Mouse (Mus musculus): ENCODE data around the gene St7. TPM values are rescaled to one million over a fixed set of nuclear protein-coding genes. Genes with fewer than 3 reads are reported as not detected.

Gene St7
- total RNA-seq, 2 experiments from 2014 or later, result 28.7 to 44.5 TPM

DNA sequence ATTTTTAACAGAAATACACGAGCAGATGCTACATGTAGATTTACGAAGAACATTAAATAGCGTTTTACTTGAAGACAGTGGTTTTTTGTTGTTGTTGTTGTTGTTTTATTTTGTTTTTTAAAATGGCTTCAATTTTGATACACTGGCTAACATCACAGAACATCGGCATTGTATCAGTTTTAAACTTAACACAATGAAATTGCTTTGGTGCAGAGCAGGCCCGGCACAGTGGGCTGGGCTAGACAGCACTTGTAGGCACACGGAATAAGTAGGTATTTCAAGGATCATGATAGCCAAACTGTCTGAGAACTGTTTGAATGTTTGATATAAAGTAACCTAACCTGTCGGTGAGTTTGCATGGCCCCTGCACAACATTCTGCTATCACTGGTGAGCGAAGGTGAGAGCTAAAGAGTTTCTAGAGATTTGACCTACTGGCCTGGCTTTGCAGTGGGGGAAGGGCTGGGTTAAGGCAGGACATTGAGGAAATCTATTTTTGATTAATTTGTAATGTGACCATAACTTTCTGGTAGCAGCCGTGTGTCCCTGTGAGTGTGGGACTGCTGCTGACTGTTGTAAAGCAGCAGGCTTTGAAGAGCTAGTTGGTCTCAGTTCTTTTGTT is 57.4 kb downstream of the St7 start:
- intact Hi-C loops (cut with DNase I), result no loop called here
- peak in 1 of 2 experiments; percentile 22 for DNase-seq (ENCODE audit: low spot score in 2 of 2)

DNA sequence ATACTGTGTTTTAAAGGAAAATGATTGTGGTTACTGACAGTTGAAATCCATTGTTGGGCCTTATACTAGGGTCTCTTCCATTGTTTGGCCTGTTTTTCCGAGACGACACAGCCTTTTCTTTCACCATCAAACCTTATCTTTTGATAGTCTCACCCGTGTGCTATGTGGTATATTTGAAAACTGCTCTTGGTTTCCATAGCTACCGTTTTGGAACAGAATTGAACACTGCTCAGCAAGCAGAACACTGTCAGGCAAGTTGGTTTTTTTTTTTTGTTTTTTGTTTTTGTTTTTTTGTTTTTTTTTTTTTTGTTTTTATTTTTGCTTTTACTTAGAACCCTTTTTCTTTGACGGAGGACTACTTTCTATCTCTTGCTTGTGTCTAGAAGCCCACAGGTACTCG is 58.2 kb downstream of the St7 start:
- DNase-seq (ENCODE audit: low spot score in 2 of 2), result no peak
- intact Hi-C loops (cut with DNase I), result no loop called here

DNA sequence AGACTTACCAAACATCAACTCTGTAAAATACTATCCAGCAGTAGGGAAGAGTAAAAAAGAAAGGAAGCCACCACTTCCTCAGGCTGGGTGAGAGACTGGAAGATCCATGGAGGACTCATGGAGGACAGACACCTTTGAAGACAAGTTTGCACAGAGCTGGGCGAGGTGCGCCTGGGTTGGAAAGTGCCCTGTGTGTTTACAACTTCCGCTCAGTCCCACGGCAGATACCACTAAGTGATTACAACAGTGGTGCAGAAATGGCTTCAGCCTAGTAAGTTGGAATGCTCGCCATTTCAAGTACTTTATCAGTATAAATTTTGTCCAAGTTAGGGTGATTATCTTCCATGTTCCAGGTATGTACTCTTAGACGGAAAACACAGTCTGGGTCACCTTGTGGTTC is 63.2 kb downstream of the St7 start:
- intact Hi-C loops (cut with DNase I), result no loop called here
- no peak for DNase-seq (ENCODE audit: low spot score in 2 of 2)

DNA sequence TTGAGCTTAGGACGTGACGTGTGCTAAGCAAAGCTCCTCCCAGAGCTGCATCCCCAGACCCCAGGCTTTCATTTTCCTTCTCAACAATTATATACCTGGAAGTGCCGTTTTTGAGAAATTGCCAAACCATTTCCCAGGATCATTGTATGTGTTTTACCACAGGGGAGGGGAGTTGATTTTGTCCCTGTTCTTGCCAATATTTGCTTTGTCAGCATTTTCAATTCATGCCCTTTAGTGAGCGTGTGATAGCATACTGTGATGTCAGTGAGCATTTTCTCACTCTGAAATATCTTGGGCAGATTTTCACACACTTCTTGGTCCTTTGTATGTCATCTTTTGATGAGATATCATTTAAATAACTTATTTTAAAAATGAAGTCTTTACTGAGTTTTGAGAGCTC is 65.8 kb downstream of the St7 start:
- intact Hi-C loops (cut with DNase I), result no loop called here
- no peak for DNase-seq (ENCODE audit: low spot score in 2 of 2)

DNA sequence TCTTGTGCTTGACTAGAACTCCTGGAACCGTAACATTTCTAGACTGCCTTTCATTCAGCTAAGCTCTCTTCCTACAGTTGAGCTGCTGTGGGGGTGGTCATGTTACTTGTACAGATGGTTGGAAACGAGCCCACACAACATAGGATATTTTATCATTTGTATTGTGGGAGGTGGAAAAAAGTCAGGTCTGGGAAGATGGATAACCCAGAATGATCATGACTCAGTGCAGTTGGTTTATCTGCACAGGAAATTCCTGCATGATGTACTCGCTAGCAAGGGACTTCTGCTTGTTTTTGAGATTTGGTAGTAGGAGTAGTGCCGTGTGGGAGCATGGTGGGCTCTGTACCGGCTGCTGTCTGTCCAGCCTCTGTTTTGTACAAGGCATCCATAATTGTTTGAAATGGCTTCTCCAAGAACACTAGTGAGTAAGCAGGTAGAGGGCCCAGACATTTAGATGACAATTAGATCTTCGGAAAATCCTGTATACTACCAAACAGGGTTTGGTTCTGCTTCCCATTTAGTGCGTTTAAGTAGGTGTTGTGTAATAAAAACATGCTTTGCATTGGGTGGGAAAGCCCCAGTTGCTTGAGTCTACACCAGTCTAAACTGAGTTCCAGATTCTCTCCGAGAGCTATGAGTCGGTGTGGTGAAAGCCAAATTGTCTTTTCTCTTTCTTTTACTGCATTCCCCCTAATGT is 71.4 kb downstream of the St7 start:
- intact Hi-C loops (cut with DNase I), result no loop called here
- DNase-seq (ENCODE audit: low spot score in 2 of 2), result peak; percentile 58 to 59

DNA sequence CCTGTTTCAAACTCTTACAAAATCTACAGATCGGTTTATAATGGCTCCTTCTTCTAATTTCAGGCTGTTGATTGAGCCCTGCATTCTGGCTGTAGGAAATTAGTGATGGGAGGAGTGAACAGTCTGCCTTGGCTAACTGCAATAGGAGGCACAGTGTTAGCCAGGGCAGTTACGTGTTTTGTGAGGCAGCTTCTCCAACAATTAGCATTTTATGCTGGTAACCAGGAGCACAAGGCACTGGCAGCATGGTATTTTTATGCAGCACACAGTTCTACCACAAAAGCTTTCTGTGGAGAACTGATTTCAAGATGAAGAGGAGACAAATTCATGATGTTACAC is 71.9 kb downstream of the St7 start:
- no peak for DNase-seq (ENCODE audit: low spot score in 2 of 2)
- intact Hi-C loops (cut with DNase I), result no loop called here

DNA sequence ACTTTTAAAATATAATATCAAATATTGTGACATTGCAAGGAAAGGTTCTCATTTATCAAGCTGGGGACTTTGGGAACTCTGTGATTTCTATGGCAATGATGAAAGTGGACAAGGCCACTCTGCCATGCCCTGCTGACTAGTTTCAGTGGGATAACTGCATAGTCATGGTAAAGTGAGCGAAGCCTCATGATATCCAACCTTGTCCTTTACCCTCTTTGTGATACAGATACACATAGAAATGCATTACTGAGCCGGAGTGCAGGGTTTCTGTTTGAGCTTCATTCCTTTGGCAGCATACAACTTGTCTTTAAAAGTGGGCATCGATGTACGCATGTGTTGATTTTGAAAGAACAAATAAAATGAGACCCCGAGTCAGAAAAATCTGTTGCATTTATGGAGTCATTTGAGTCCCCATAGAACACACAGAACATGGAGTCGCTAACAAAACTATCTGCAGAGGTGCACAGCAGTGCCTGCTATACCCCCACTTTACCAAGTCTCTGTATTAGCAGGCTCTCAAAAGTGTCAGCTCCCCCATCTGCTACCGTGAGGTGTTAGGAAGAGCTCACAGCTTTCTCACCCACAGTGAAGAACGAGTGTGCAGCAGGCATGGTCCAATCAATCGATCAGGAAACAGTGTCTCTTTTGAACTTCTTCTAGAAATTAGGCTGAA is 77.4 kb downstream of the St7 start:
- DNase-seq (ENCODE audit: low spot score in 2 of 2), result no peak
- intact Hi-C loops (cut with DNase I), result no loop called here

DNA sequence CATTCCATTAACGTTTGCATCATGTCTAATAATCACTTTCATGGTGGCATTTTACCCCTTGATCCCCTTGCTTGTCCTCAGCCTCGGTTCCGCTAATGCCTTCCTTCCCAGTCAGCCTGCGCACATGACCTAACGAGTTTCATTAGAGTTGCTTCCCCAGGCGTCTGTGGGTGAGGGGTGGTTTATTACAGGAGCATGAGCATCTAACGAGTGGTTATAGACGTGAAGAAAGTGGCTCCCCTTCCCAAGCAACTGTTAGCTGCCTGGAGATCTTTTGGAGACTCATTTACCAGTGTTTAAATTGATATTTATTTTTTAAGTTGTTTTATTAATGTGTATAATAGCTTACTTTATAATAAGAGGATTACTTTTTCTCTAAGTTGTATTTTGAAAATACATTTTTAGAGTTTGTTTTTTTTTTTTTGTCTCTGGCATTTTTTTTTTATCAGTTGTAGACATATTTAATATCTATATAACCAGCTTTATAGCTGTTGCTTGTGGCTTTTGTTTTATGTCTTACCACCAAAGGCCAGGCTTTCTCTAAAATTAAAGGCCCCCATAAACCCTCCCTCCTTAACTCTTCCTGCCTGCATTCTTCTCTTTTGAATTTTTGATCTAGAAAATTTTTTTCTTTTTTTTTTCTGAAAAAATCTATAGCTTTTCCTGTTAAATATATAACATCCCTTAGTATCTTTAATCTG is 78.1 kb downstream of the St7 start:
- DNase-seq (ENCODE audit: low spot score in 2 of 2), result no peak
- intact Hi-C loops (cut with DNase I), result no loop called here

DNA sequence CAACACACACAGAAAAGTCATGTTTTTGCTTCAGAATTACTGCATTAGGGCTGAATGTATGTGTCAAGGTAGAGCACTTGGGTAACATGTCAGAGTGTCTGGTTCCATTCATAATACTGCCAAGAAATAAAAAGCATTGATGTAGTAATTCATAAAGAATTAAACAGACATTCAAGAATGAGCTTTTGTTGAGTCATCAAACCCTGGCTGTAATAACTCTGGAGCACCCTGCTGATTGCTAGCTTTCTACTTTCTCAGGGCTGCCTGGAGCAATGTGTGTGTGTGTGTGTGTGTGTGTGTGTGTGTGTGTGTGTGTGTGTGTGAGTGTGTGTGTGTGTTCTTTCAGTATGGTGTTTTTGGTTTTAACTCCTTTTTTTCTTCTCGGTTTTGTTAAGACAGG is 78.7 kb downstream of the St7 start:
- no peak for DNase-seq (ENCODE audit: low spot score in 2 of 2)
- intact Hi-C loops (cut with DNase I), result no loop called here

DNA sequence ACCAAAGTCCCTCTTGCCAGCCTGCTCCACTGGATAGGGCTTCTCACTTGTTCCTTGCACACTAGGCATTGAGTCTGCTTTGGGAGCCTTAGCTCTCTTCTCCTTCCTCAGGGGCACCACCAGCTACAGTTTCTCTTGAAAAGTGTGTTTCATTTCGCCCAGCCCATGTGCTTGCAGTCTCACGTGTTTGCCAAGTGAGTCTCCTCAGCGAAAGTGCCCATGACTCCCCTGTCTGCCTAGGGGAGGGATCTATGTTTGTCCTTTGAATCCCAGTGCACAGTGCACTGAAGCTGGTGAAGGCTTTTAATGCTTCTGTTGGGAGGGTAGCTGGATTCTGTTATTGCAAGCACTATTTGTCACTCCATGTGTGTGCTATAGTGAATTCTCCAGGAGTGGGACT is 79.8 kb downstream of the St7 start:
- intact Hi-C loops (cut with DNase I), result no loop called here
- no peak for DNase-seq (ENCODE audit: low spot score in 2 of 2)

DNA sequence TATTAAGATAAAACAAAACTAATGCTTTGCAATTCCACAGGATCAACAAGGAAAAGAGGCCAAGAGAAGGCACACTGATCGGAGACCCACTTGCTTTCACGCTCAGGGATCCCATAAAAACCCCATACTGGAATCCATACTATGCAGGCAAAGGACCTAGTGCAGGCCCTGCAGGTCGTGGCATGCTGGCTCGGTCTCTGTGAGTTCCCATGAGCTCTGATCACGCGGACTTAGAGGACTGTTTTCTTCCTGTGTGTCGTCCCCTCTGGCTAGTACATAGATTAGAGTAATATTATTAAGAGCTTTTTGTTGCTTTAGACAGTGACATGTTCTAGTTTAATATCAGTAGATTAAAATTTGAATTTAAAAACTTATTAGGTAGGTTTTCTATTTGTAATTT is 83.3 kb downstream of the St7 start:
- intact Hi-C loops (cut with DNase I), result no loop called here
- DNase-seq (ENCODE audit: low spot score in 2 of 2), result no peak

DNA sequence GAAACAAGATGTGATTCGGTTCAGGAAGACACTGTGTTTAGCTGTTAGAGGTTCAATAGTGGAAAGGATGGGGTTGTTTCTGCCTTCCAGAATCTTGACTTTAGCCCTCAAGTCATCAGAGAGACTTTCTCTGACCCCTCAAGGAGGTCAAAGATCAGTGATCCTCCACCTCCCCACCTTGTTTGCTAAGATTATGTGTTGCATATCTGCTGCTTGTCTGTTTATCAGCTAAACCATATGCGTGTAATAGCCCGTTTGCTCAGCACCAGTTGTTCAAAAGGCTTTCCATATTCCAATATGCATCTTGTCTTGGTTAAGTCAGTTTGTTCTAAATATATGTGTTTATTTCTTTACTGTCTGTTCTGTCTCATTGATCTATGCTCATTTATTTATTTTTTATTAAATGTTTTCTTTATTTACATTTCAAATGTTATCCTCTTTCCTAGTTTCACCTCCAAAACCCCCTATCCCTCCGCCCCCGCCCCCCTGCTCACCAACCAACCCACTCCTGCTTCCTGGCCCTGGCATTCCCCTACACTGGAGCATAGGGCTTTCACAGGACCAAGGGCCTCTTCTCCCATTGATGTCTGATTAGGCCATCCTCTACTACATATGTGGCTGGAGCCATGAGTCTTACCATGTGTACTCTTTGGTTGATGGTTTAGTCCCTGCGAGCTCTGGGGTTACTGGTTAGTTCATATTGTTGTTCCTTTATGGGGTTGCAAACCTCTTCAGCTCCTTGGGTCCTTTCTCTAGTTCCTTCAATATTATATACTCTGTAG is 84.5 kb downstream of the St7 start:
- no peak for DNase-seq (ENCODE audit: low spot score in 2 of 2)
- intact Hi-C loops (cut with DNase I), result no loop called here

DNA sequence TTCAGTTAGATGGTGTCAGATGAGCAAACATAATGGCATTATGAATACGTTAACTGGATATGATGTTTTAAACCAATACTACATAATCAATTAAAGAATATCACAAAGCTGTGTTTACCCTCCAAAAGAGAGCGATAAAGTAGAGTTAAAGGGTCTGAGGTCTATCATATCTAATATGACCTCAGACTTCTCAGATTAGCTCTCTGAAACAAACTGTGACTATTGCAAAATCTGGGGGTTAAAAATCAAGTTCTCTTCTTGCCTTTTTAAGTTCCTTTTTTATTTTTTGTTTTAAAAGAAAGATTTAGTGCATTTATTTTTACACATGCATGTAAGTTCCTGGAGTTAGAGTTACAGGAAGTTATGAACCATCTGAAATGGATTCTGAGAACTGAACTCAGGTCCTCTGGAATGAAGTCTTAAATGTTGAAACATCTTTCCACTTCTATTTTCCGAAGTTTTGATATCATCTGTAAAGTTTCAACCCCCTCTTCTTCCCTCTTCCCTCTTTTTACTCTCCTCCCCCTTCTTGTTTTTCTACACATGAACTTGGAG is 86.0 kb downstream of the St7 start:
- DNase-seq (ENCODE audit: low spot score in 2 of 2), result no peak
- intact Hi-C loops (cut with DNase I), result no loop called here

DNA sequence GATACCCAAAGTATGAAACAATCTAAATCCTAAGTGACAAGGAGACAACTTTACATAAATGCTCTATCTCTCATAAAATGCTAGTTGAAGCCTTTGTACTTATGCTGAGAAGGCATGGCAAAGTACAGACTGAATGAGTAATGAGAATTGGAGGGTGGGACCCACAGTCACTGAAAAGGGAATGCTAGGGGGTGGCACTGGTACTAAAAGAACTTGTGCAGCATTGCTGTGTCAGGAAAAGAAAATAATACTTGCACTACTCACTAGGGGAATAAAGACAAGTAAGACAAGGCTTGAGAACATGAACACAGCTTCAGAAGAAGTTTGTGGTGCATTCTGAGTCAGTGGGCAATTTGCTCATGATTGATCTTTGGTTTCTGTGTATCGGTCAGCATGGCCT is 90.8 kb downstream of the St7 start:
- no peak for DNase-seq (ENCODE audit: low spot score in 2 of 2)
- intact Hi-C loops (cut with DNase I), result no loop called here

DNA sequence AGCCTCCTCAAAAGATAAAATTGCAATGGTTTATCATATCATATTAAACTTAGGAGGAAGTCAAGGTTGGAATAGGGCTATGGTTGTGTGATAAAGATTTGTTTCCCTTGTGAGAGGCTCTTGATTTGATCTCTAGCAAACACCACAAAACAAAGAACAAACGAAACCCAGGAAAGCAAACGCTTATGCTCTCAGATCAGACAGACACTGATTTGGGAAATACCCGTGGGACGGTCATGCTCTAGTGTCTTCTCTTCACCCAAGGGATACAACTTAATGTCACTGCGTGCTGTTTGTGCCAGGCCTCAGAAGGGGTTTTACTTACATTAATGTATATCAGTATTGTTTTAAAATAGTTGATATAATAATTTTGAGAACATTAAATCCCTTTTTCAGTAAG is 91.8 kb downstream of the St7 start:
- intact Hi-C loops (cut with DNase I), result no loop called here
- DNase-seq (ENCODE audit: low spot score in 2 of 2), result no peak

DNA sequence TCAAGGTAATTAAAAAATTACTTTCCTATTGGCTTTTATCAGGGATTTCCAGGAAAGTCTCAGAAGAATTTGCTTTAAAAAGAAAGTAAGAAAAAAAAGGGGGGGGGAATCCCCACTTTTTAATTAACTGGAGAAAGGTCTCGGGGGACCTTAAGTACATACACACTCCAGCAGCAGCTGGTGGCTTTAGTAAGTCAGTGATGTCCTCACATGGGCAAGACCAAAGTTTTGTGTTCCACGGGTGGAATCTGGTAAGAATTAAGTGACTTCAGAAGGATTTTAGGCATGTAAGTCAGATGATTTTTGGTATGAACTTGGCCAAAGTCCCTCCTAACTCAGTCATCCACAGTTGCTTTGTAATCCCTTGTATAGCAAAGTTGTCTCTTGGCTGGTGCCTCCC is 92.5 kb downstream of the St7 start:
- intact Hi-C loops (cut with DNase I), result no loop called here

DNA sequence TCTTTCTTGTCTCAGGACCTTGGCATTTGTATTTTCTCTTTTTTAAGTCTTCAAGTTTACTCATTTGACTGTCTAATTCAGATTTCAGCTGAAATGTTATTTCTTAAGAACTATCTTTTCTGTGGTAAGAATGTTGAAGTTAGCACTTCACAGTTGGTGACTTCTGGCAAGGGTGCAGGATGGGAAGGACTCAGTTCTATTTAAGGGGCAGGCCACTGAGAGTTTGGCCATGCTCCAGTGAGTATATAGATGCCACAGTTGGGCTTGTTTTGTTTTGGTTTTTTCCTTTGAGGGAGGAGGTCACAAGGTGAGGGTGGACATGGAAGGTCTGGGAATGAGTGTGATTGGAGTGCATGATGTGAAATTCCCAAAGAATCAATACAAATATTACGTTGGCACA is 95.1 kb downstream of the St7 start:
- intact Hi-C loops (cut with DNase I), result no loop called here

More for the DNA sequence above, 92.5 kb downstream of the St7 start:
- DNase-seq (ENCODE audit: low spot score in 2 of 2), result no peak

DNA sequence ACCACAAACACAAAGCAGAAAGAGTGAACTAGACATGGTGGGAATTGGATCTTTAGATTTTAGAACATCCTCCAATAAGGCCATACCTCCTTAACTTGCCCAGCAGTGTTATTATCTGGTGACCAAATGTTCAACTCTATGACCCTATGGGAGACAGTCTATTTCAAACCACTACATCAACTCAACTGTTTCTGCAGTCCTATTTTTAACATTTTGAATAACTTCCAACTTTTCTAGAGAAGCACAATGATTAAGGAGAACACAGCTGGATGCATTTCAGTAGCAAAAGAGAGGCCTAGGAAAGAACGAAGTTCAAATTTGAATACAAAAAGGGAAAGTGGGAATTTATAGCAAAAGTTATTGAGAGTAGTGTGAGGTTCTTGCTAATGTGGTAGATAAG is 97.5 kb downstream of the St7 start:
- no peak for DNase-seq (ENCODE audit: low spot score in 2 of 2)
- intact Hi-C loops (cut with DNase I), result no loop called here

More for the DNA sequence above, 95.1 kb downstream of the St7 start:
- no peak for DNase-seq (ENCODE audit: low spot score in 2 of 2)

DNA sequence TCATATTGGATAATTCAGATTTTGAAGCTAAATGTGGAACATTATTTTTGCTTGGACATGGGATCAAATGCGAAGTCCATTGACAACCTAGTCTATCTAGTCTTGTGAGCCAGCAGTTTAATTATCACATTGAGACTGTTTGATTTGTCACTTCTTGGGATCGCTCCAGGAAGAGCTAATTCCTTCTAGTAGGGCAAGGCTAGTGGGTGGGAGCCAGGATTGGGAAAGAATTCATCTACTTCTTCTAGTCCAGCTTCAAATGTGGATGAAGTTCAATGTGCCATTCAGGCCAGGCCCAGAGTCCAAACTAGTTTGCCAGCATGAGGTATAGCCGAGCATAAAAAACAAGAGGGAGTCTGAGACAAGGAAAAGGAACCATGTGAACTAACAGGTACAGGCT is 100.7 kb downstream of the St7 start:
- DNase-seq (ENCODE audit: low spot score in 2 of 2), result no peak
- intact Hi-C loops (cut with DNase I), result no loop called here

DNA sequence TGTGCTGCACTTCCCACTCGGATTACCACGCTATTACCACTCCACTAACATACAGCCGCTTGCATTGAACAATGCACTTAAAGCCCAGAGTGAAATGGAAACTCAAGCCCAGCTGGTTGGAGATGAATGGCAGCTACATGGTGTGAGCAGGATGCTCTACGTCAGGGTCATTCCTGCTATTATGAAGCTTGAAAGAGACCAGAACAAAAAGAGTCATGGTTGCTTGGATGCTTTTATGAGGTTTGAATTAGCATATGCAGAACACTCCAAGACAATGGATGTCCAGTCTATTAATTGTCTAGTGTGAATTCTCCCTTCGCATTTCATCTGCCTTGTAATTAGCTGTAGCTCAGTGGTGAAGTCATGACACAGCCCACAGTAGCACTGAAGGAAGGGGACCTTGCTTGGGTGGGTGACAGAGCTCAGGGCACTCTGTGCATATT is 104.6 kb downstream of the St7 start:
- intact Hi-C loops (cut with DNase I), result no loop called here
- DNase-seq (ENCODE audit: low spot score in 2 of 2), result no peak

Data from left cerebral cortex, postnatal 36 days (tissue).